Mouse (Mus musculus) heart, embryonic 11.5 days (tissue): ENCODE results near the gene Ube4b. TPM values are rescaled to one million over a fixed set of nuclear protein-coding genes. Genes with fewer than 3 reads are reported as not detected.

Experiments
- ATAC-seq: fragments of 200-750 bp; cut with Nextera tagmentation; replicated peaks from 2 replicates; pipeline ENCODE4 v1.8.0; 2017; ENCODE audit warnings: moderate library complexity; ENCODE audit not compliant: insufficient number of reproducible peaks, low FRiP score, low TSS enrichment
- H3K27ac ChIP-seq: fragments of 300-500 bp; sonication (generic); 2 replicates; pipeline ENCODE4 v1.5.1; 2014; ENCODE audit warnings: mild to moderate bottlenecking, low read depth, low read length
- H3K27me3 ChIP-seq: fragments of 300-500 bp; sonication (generic); 2 replicates; pipeline ENCODE4 v1.6.1; 2014; ENCODE audit warnings: mild to moderate bottlenecking, low read length, mixed read lengths; ENCODE audit not compliant: control insufficient read depth, insufficient read depth
- H3K36me3 ChIP-seq: fragments of 300-500 bp; sonication (generic); 2 replicates; pipeline ENCODE4 v1.6.1; 2014; ENCODE audit warnings: mild to moderate bottlenecking, low read length, moderate library complexity, mixed read lengths; ENCODE audit not compliant: control insufficient read depth, insufficient read depth
- H3K4me1 ChIP-seq: fragments of 300-500 bp; sonication (generic); 2 replicates; pipeline ENCODE4 v1.6.1; 2014; ENCODE audit warnings: low read length; ENCODE audit not compliant: control insufficient read depth, insufficient read depth
- H3K4me2 ChIP-seq: fragments of 300-500 bp; sonication (generic); 2 replicates; pipeline ENCODE4 v1.6.1; 2014; ENCODE audit warnings: mild to moderate bottlenecking, moderate library complexity
- H3K4me3 ChIP-seq: fragments of 300-500 bp; sonication (generic); 2 replicates; pipeline ENCODE4 v1.5.1; 2014; ENCODE audit warnings: low read depth, low read length
- H3K9ac ChIP-seq: fragments of 300-500 bp; sonication (generic); 2 replicates; pipeline ENCODE4 v1.6.1; 2014; ENCODE audit warnings: mild to moderate bottlenecking, low read depth, low read length, moderate library complexity
- H3K9me3 ChIP-seq: fragments of 300-500 bp; sonication (generic); replicated peaks from 2 replicates; pipeline ENCODE4 v1.6.1; 2016; ENCODE audit warnings: low read length; ENCODE audit not compliant: control insufficient read depth
- WGBS: fragments of 180-500 bp; shearing (Covaris S2); extraction: QIAGEN DNeasy Blood & Tissue Kit; methylation state at CpG from one replicate; pipeline ENCODE4 v1.1.7; 2014; ENCODE audit not compliant: insufficient replicate concordance; 5-methylcytosine and 5-hydroxymethylcytosine counted together
- polyA plus RNA-seq: library from polyadenylated mRNA; unstranded; fragments of >200 nt; fragmentation: Nextera tagmentation; extraction: Ambion mirVana; gene quantifications from 2 replicates; pipeline ENCODE4 v1.2.1, GENCODE M21; 2014

Ube4b gene
- polyA plus RNA-seq, 1 experiment from 2014 or later = 36.3 TPM

DNA sequence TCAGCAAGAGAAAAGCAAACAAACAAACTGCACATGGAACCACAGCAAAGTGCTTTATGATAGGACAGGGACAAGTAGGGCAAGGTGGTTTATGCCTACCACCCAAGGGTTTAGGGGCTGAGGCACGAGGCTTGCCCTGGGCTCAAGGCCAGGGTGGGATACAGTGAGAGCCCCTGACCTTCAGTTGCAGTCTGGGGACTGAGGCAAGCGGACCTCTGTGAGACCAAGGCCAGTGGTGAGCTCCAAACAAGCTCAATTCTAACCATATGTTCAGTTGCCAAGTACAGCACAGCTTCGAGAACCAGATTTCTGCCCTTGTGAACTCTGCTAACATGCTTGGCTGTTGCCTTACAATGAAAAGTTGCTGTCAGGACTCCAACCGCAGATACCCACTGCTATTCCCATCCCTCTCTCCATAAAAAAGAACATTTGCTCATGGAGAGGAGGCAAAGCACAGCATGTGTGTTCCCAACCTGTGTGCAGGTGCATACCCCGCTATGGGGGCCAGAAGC is 8.6 kb downstream of the Ube4b start:
- Histone ChIP-seq H3K9ac (0 out of 2 replicates have a peak overlapping the region, but pooled peaks have one; percentile 39), H3K27me3 (no peaks in the 10 kb centered on the region), H3K4me2 (no peak overlapping the region), H3K9me3 (no peaks in the 10 kb centered on the region), H3K36me3 (no peaks in the 10 kb centered on the region), H3K4me3 (no peak overlapping the region), H3K27ac (no peak overlapping the region), H3K4me1 (peaks cover 43% of the 10 kb centered on the region)
- no peak for ATAC-seq
- 90% methylated on average over 5 of the region's 5 CpGs for WGBS

- H3K4me2 ChIP-seq = no peak overlapping the region
- H3K36me3 ChIP-seq = 0 out of 2 replicates have a peak, but pooled peaks cover 3% of the 10 kb centered on the region
- H3K4me3 ChIP-seq = no peak overlapping the region
- ATAC-seq = no peak
- H3K9me3 ChIP-seq = no peaks in the 10 kb centered on the region
- 79% methylated on average over 2 of the region's 2 CpGs for WGBS
- H3K27me3 ChIP-seq = no peaks in the 10 kb centered on the region
- H3K27ac ChIP-seq = no peak overlapping the region
- H3K4me1 ChIP-seq = peaks cover 43% of the 10 kb centered on the region
- no peak overlapping the region for H3K9ac ChIP-seq
Observed at GRCm38 (mm10) chr4:149416986-149417385, 9.6 kb downstream of the Ube4b start.

DNA sequence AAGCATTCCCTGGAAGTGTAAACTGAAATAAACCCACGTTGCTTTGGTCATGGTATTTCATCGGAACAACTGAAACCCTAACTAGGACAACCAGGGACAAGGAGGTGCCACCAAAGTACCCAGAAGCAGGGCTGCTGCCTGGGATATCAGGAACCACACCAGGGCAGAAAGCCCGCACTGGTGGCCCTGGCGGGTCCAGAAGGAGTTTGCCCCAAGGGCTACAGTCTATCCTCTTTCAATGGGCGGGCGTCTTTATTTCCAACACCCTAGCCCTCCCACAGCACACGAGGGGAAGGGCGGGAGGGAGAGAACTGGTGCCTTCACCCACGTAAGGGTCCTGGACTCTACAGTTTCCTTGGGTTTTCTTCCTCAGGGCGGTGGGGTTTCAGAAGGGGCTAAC is 10.1 kb downstream of the Ube4b start:
- Histone ChIP-seq H3K9me3 (no peaks in the 10 kb centered on the region), H3K27ac (0 out of 2 replicates have a peak overlapping the region, but pooled peaks have one; percentile 62), H3K4me1 (peaks cover 40% of the 10 kb centered on the region), H3K4me3 (no peak overlapping the region), H3K27me3 (no peaks in the 10 kb centered on the region), H3K9ac (no peak overlapping the region), H3K36me3 (0 out of 2 replicates have a peak, but pooled peaks cover 3% of the 10 kb centered on the region), H3K4me2 (no peak overlapping the region; the same call in 1 of the 2 replicates)
- 69% methylated on average over 10 of the region's 10 CpGs for WGBS
- no peak for ATAC-seq

- no peak for ATAC-seq
- 65% methylated on average over 13 of the region's 13 CpGs for WGBS
Observed at GRCm38 (mm10) chr4:149415651-149416169, 10.8 kb downstream of the Ube4b start.

GRCm38 (mm10) chr4:149414259-149414658 is 12.3 kb downstream of the Ube4b start:
- 0 out of 2 replicates have a peak, but pooled peaks cover 3% of the 10 kb centered on the region for H3K36me3 ChIP-seq
- no peak overlapping the region for H3K9ac ChIP-seq
- 89% methylated on average over 3 of the region's 3 CpGs for WGBS
- peaks cover 29% of the 10 kb centered on the region for H3K4me1 ChIP-seq
- ATAC-seq = no peak
- H3K27me3 ChIP-seq = no peaks in the 10 kb centered on the region
- no peak overlapping the region for H3K4me2 ChIP-seq
- H3K27ac ChIP-seq = no peak overlapping the region
- H3K4me3 ChIP-seq = no peak overlapping the region
- H3K9me3 ChIP-seq = no peaks in the 10 kb centered on the region

More at GRCm38 (mm10) chr4:149415651-149416169, 10.8 kb downstream of the Ube4b start:
- Histone ChIP-seq H3K4me2 (no peak overlapping the region), H3K9ac (no peak overlapping the region), H3K36me3 (0 out of 2 replicates have a peak, but pooled peaks cover 3% of the 10 kb centered on the region), H3K4me3 (no peak overlapping the region), H3K9me3 (no peaks in the 10 kb centered on the region), H3K27ac (0 out of 2 replicates have a peak overlapping the region, but pooled peaks have one; percentile 62), H3K4me1 (peaks cover 35% of the 10 kb centered on the region), H3K27me3 (no peaks in the 10 kb centered on the region)

- WGBS = 93% methylated on average over 4 of the region's 4 CpGs
- ATAC-seq = no peak
- H3K27ac ChIP-seq = no peak overlapping the region
Observed at GRCm38 (mm10) chr4:149409759-149410158, 16.8 kb downstream of the Ube4b start.

DNA sequence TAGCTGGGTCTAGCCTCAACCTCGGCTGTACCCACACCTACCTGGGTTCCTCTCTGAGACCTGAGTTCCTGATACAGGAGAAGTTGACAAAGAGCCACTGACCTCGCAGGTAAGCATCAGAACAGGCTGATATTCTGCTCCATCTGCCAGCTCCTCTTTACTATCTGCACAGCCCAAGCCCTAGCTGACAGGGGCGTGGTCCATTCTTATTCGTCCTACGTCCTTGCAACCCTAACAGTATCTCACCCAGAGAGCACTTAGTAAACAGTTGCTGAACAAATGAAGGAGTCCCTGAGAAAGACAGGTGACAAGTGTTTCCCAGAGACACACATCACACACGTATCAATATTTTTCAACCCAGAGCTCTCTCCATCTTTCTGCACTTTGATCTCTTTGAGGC is 18.2 kb downstream of the Ube4b start:
- Histone ChIP-seq H3K27ac (no peak overlapping the region), H3K9ac (no peak overlapping the region), H3K36me3 (0 out of 2 replicates have a peak, but pooled peaks cover 3% of the 10 kb centered on the region), H3K4me1 (peaks cover 28% of the 10 kb centered on the region), H3K4me3 (no peak overlapping the region), H3K9me3 (no peaks in the 10 kb centered on the region), H3K27me3 (no peaks in the 10 kb centered on the region), H3K4me2 (no peak overlapping the region)
- no peak for ATAC-seq
- WGBS = 76% methylated on average over 6 of the region's 6 CpGs

More at GRCm38 (mm10) chr4:149409759-149410158, 16.8 kb downstream of the Ube4b start:
- peaks cover 17% of the 10 kb centered on the region for H3K4me1 ChIP-seq
- no peaks in the 10 kb centered on the region for H3K9me3 ChIP-seq
- no peaks in the 10 kb centered on the region for H3K27me3 ChIP-seq
- no peak overlapping the region for H3K4me2 ChIP-seq
- H3K36me3 ChIP-seq = 0 out of 2 replicates have a peak, but pooled peaks cover 3% of the 10 kb centered on the region
- no peak overlapping the region for H3K9ac ChIP-seq
- H3K4me3 ChIP-seq = no peak overlapping the region

GRCm38 (mm10) chr4:149407461-149407860 is 19.1 kb downstream of the Ube4b start:
- H3K4me3 ChIP-seq = no peak overlapping the region
- no peak overlapping the region for H3K9ac ChIP-seq
- H3K4me1 ChIP-seq = peaks cover 37% of the 10 kb centered on the region
- H3K4me2 ChIP-seq = no peak overlapping the region
- WGBS = 83% methylated on average over 5 of the region's 5 CpGs
- no peaks in the 10 kb centered on the region for H3K9me3 ChIP-seq
- H3K36me3 ChIP-seq = 0 out of 2 replicates have a peak, but pooled peaks cover 3% of the 10 kb centered on the region
- no peak overlapping the region for H3K27ac ChIP-seq
- no peak for ATAC-seq
- no peaks in the 10 kb centered on the region for H3K27me3 ChIP-seq
